Mouse (Mus musculus) lung, embryonic 14.5 days (tissue): ENCODE data around the gene Tspan7. TPM values are rescaled to one million over a fixed set of nuclear protein-coding genes. Genes with fewer than 3 reads are reported as not detected.

Experiments used
- ATAC-seq: fragments of 200-750 bp; cut with Nextera tagmentation; 2 replicates; pipeline ENCODE4 v1.8.0; 2017; ENCODE audit warnings: mild to moderate bottlenecking, moderate TSS enrichment, moderate library complexity; ENCODE audit not compliant: insufficient read depth
- DNase-seq: peaks from one replicate; pipeline ENCODE4 v3.0.0-alpha.2; 2015
- H3K27ac ChIP-seq: fragments of 300-500 bp; sonication (generic); 2 replicates; pipeline ENCODE4 v1.5.1; 2014; ENCODE audit warnings: low read depth, mild to moderate bottlenecking, moderate library complexity
- H3K27me3 ChIP-seq: fragments of 300-500 bp; sonication (generic); 2 replicates; pipeline ENCODE4 v1.6.1; 2014; ENCODE audit warnings: low read length, control low read depth; ENCODE audit not compliant: insufficient read depth
- H3K36me3 ChIP-seq: fragments of 300-500 bp; sonication (generic); 2 replicates; pipeline ENCODE4 v1.6.1; 2014; ENCODE audit warnings: control low read depth; ENCODE audit not compliant: insufficient read depth
- H3K4me1 ChIP-seq: fragments of 300-500 bp; sonication (generic); 2 replicates; pipeline ENCODE4 v1.6.1; 2014; ENCODE audit warnings: antibody characterized with exemption, control low read depth; ENCODE audit not compliant: insufficient read depth
- H3K4me2 ChIP-seq: fragments of 300-500 bp; sonication (generic); 2 replicates; pipeline ENCODE4 v1.6.1; 2014; ENCODE audit warnings: mild to moderate bottlenecking
- H3K4me3 ChIP-seq: fragments of 300-500 bp; sonication (generic); 2 replicates; pipeline ENCODE4 v1.5.1; 2014; ENCODE audit warnings: low read depth, low read length
- H3K9ac ChIP-seq: fragments of 300-500 bp; sonication (generic); 2 replicates; pipeline ENCODE4 v1.6.1; 2014
- H3K9me3 ChIP-seq: fragments of 300-500 bp; sonication (generic); 2 replicates; pipeline ENCODE4 v1.6.1; 2016; ENCODE audit warnings: low read depth, low read length, control low read depth
- CTCF ChIP-seq: IDR thresholded peaks from 2 replicates; pipeline ENCODE4 v1.5.1; 2016; ENCODE audit warnings: antibody characterized with exemption, low read depth
- WGBS: fragments of 180-500 bp; shearing (Covaris S2); extraction: QIAGEN DNeasy Blood & Tissue Kit; methylation state at CpG from one replicate; pipeline ENCODE4 v1.1.7; 2014; 5-methylcytosine and 5-hydroxymethylcytosine counted together
- polyA plus RNA-seq: library from polyadenylated mRNA; unstranded; fragments of >200 nt; fragmentation: Nextera tagmentation; extraction: Ambion mirVana; gene quantifications from 2 replicates; pipeline ENCODE4 v1.2.1, GENCODE M21; 2014

Tspan7 gene
- polyA plus RNA-seq, 1 experiment from 2014 or later, result 91.8 TPM

- ATAC-seq, result no peak
- no peak overlapping the region for H3K9ac ChIP-seq
- H3K9me3 ChIP-seq, result no peaks in the 10 kb centered on the region
- no peak overlapping the region for H3K4me2 ChIP-seq
- no peak for DNase-seq
- no peaks in the 10 kb centered on the region for H3K27me3 ChIP-seq
- no peaks in the 10 kb centered on the region for H3K36me3 ChIP-seq
- WGBS, result 75% methylated on average over 3 of the region's 3 CpGs
- H3K4me3 ChIP-seq, result no peak overlapping the region
- TF ChIP-seq CTCF, result no peak
- H3K27ac ChIP-seq, result no peak overlapping the region
- no peaks in the 10 kb centered on the region for H3K4me1 ChIP-seq
These were observed 64.8 kb downstream of the Tspan7 start for GRCm38 (mm10) chrX:10549708-10550107.

GRCm38 (mm10) chrX:10556899-10557298, 71.9 kb downstream of the Tspan7 start:
- no peaks in the 10 kb centered on the region for H3K27me3 ChIP-seq
- no peaks in the 10 kb centered on the region for H3K4me1 ChIP-seq
- TF ChIP-seq CTCF, result no peak
- H3K9ac ChIP-seq, result no peak overlapping the region
- no peaks in the 10 kb centered on the region for H3K9me3 ChIP-seq
- H3K36me3 ChIP-seq, result no peaks in the 10 kb centered on the region
- H3K4me2 ChIP-seq, result no peak overlapping the region
- WGBS, result 67% methylated on average over 3 of the region's 3 CpGs
- no peak for ATAC-seq
- no peak overlapping the region for H3K4me3 ChIP-seq
- no peak overlapping the region for H3K27ac ChIP-seq
- DNase-seq, result no peak

- no peak overlapping the region for H3K9ac ChIP-seq
- no peak overlapping the region for H3K4me2 ChIP-seq
- ATAC-seq (no peak), DNase-seq (no peak)
- no peaks in the 10 kb centered on the region for H3K36me3 ChIP-seq
- H3K9me3 ChIP-seq, result no peaks in the 10 kb centered on the region
- no peaks in the 10 kb centered on the region for H3K27me3 ChIP-seq
- no peak overlapping the region for H3K4me3 ChIP-seq
- no peak overlapping the region for H3K27ac ChIP-seq
- H3K4me1 ChIP-seq, result no peaks in the 10 kb centered on the region
- WGBS, result 83% methylated on average over 5 of the region's 5 CpGs
- TF ChIP-seq CTCF, result no peak
These were observed 72.6 kb downstream of the Tspan7 start for GRCm38 (mm10) chrX:10557596-10557995.

- Histone ChIP-seq H3K4me2 (no peak overlapping the region), H3K9ac (no peak overlapping the region), H3K4me3 (no peak overlapping the region), H3K4me1 (no peaks in the 10 kb centered on the region), H3K36me3 (no peaks in the 10 kb centered on the region), H3K9me3 (no peaks in the 10 kb centered on the region), H3K27ac (no peak overlapping the region), H3K27me3 (no peaks in the 10 kb centered on the region)
- WGBS, result 63% methylated on average over 2 of the region's 2 CpGs
- ATAC-seq (no peak), DNase-seq (no peak)
- TF ChIP-seq CTCF, result no peak
These were observed 73.7 kb downstream of the Tspan7 start for GRCm38 (mm10) chrX:10558625-10559024.

- no peak for TF ChIP-seq CTCF
- 83% methylated on average over 3 of the region's 3 CpGs for WGBS
These were observed 80.9 kb downstream of the Tspan7 start for GRCm38 (mm10) chrX:10565811-10566210.

GRCm38 (mm10) chrX:10574523-10574922, 89.6 kb downstream of the Tspan7 start:
- H3K9ac ChIP-seq, result no peak overlapping the region
- no peak overlapping the region for H3K4me3 ChIP-seq
- TF ChIP-seq CTCF, result no peak
- 0 out of 2 replicates have a peak, but pooled peaks cover 3% of the 10 kb centered on the region for H3K4me1 ChIP-seq
- no peaks in the 10 kb centered on the region for H3K9me3 ChIP-seq
- ATAC-seq (peak; percentile 56), DNase-seq (peak; percentile 49)
- 30% methylated on average over 3 of the region's 3 CpGs for WGBS
- H3K4me2 ChIP-seq, result no peak overlapping the region
- no peaks in the 10 kb centered on the region for H3K36me3 ChIP-seq
- peak overlapping the region; percentile 50; the same call in 1 of the 2 replicates for H3K27ac ChIP-seq
- H3K27me3 ChIP-seq, result no peaks in the 10 kb centered on the region

More at GRCm38 (mm10) chrX:10565811-10566210, 80.9 kb downstream of the Tspan7 start:
- Histone ChIP-seq H3K4me3 (no peak overlapping the region), H3K9me3 (no peaks in the 10 kb centered on the region), H3K4me1 (no peaks in the 10 kb centered on the region), H3K9ac (no peak overlapping the region), H3K4me2 (no peak overlapping the region), H3K27me3 (no peaks in the 10 kb centered on the region), H3K36me3 (no peaks in the 10 kb centered on the region), H3K27ac (no peak overlapping the region)
- DNase-seq (no peak), ATAC-seq (no peak)

- no peak for ATAC-seq
- DNase-seq, result peak; percentile 65
- H3K9me3 ChIP-seq, result no peaks in the 10 kb centered on the region
- no peaks in the 10 kb centered on the region for H3K27me3 ChIP-seq
- H3K4me3 ChIP-seq, result no peak overlapping the region
- no peak overlapping the region for H3K9ac ChIP-seq
- H3K4me2 ChIP-seq, result no peak overlapping the region
- 0 out of 2 replicates have a peak, but pooled peaks cover 3% of the 10 kb centered on the region for H3K4me1 ChIP-seq
- H3K36me3 ChIP-seq, result no peaks in the 10 kb centered on the region
- 26% methylated on average over 2 of the region's 2 CpGs for WGBS
- no peak for TF ChIP-seq CTCF
- no peak overlapping the region for H3K27ac ChIP-seq
These were observed 90.4 kb downstream of the Tspan7 start for GRCm38 (mm10) chrX:10575406-10575805.

- H3K4me1 ChIP-seq, result 0 out of 2 replicates have a peak, but pooled peaks cover 3% of the 10 kb centered on the region
- 77% methylated on average over 4 of the region's 4 CpGs for WGBS
- no peak overlapping the region for H3K9ac ChIP-seq
- no peak overlapping the region for H3K4me3 ChIP-seq
- H3K36me3 ChIP-seq, result no peaks in the 10 kb centered on the region
- ATAC-seq, result no peak
- no peak overlapping the region for H3K27ac ChIP-seq
- no peak overlapping the region for H3K4me2 ChIP-seq
- no peak for TF ChIP-seq CTCF
- H3K9me3 ChIP-seq, result no peaks in the 10 kb centered on the region
- no peak for DNase-seq
- H3K27me3 ChIP-seq, result no peaks in the 10 kb centered on the region
These were observed 91.4 kb downstream of the Tspan7 start for GRCm38 (mm10) chrX:10576349-10576748.
